Mouse (Mus musculus) limb, embryonic 11.5 days (tissue): ENCODE data around the gene Fgfr2. TPM values are rescaled to one million over a fixed set of nuclear protein-coding genes. Genes with fewer than 3 reads are reported as not detected.

Experiments used
- ATAC-seq: fragments of 200-750 bp; cut with Nextera tagmentation; 2 replicates; pipeline ENCODE4 v1.8.0; 2017; ENCODE audit warnings: low read depth; ENCODE audit not compliant: insufficient number of reproducible peaks, low FRiP score, low TSS enrichment
- DNase-seq: peaks from one replicate; pipeline ENCODE4 v3.0.0-alpha.2; 2015; ENCODE audit warnings: low spot score
- H3K27ac ChIP-seq: fragments of 300-500 bp; sonication (generic); replicated peaks from 2 replicates; pipeline ENCODE4 v1.5.1; 2014; ENCODE audit warnings: low read depth, mild to moderate bottlenecking, low read length
- H3K27me3 ChIP-seq: fragments of 300-500 bp; sonication (generic); 2 replicates; pipeline ENCODE4 v1.6.1; 2014; ENCODE audit warnings: mild to moderate bottlenecking, low read length, mixed read lengths; ENCODE audit not compliant: control insufficient read depth, insufficient read depth
- H3K36me3 ChIP-seq: fragments of 300-500 bp; sonication (generic); 2 replicates; pipeline ENCODE4 v1.6.1; 2014; ENCODE audit warnings: mild to moderate bottlenecking, low read length, moderate library complexity, mixed read lengths; ENCODE audit not compliant: control insufficient read depth, insufficient read depth
- H3K4me1 ChIP-seq: fragments of 300-500 bp; sonication (generic); 2 replicates; pipeline ENCODE4 v1.6.1; 2014; ENCODE audit warnings: low read length, mixed read lengths; ENCODE audit not compliant: control insufficient read depth, insufficient read depth
- H3K4me2 ChIP-seq: fragments of 300-500 bp; sonication (generic); 2 replicates; pipeline ENCODE4 v1.6.1; 2014; ENCODE audit warnings: low read depth, mild to moderate bottlenecking, moderate library complexity; ENCODE audit not compliant: severe bottlenecking
- H3K4me3 ChIP-seq: fragments of 300-500 bp; sonication (generic); 2 replicates; pipeline ENCODE4 v1.5.1; 2014; ENCODE audit warnings: low read depth, low read length
- H3K9ac ChIP-seq: fragments of 300-500 bp; sonication (generic); 2 replicates; pipeline ENCODE4 v1.6.1; 2014; ENCODE audit warnings: mild to moderate bottlenecking, low read length
- H3K9me3 ChIP-seq: fragments of 300-500 bp; sonication (generic); 2 replicates; pipeline ENCODE4 v1.6.1; 2016; ENCODE audit warnings: low read length; ENCODE audit not compliant: control insufficient read depth
- WGBS: fragments of 180-500 bp; shearing (Covaris S2); extraction: QIAGEN DNeasy Blood & Tissue Kit; methylation state at CpG from one replicate; pipeline ENCODE4 v1.1.7; 2014; 5-methylcytosine and 5-hydroxymethylcytosine counted together
- polyA plus RNA-seq: library from polyadenylated mRNA; unstranded; fragments of >200 nt; fragmentation: Nextera tagmentation; extraction: Ambion mirVana; gene quantifications from 2 replicates; pipeline ENCODE4 v1.2.1, GENCODE M21; 2014

Gene Fgfr2
- polyA plus RNA-seq, 1 experiment from 2014 or later, result 60.1 TPM

GRCm38 (mm10) chr7:131477140-131477539 lies 1646.0 kb downstream of the Fgfr2 start:
- Histone ChIP-seq H3K4me3 (no peak overlapping the region), H3K9me3 (no peaks in the 10 kb centered on the region), H3K36me3 (no peaks in the 10 kb centered on the region), H3K4me1 (peaks cover 2% of the 10 kb centered on the region; the same call in 1 of the 2 replicates), H3K9ac (no peak overlapping the region), H3K27ac (no peak overlapping the region), H3K4me2 (no peak overlapping the region), H3K27me3 (no peaks in the 10 kb centered on the region)
- DNase-seq (no peak), ATAC-seq (no peak)
- WGBS, result 12% methylated on average over 8 of the region's 8 CpGs

GRCm38 (mm10) chr7:131471551-131471950 lies 1651.6 kb downstream of the Fgfr2 start:
- no peaks in the 10 kb centered on the region for H3K27me3 ChIP-seq
- no peak for DNase-seq
- 89% methylated on average over 5 of the region's 5 CpGs for WGBS

GRCm38 (mm10) chr7:131469506-131469905 lies 1653.6 kb downstream of the Fgfr2 start:
- H3K9ac ChIP-seq, result no peak overlapping the region
- H3K27ac ChIP-seq, result no peak overlapping the region
- no peaks in the 10 kb centered on the region for H3K27me3 ChIP-seq
- no peak overlapping the region for H3K4me2 ChIP-seq
- DNase-seq (no peak), ATAC-seq (no peak)
- H3K9me3 ChIP-seq, result no peaks in the 10 kb centered on the region
- no peaks in the 10 kb centered on the region for H3K36me3 ChIP-seq
- no peak overlapping the region for H3K4me3 ChIP-seq
- H3K4me1 ChIP-seq, result no peaks in the 10 kb centered on the region
- 76% methylated on average over 3 of the region's 3 CpGs for WGBS

More at GRCm38 (mm10) chr7:131471551-131471950, 1651.6 kb downstream of the Fgfr2 start:
- no peaks in the 10 kb centered on the region for H3K36me3 ChIP-seq
- H3K9me3 ChIP-seq, result no peaks in the 10 kb centered on the region
- no peak overlapping the region for H3K9ac ChIP-seq
- no peak overlapping the region for H3K4me2 ChIP-seq
- H3K4me3 ChIP-seq, result no peak overlapping the region
- H3K4me1 ChIP-seq, result no peaks in the 10 kb centered on the region
- ATAC-seq, result no peak
- no peak overlapping the region for H3K27ac ChIP-seq

DNA sequence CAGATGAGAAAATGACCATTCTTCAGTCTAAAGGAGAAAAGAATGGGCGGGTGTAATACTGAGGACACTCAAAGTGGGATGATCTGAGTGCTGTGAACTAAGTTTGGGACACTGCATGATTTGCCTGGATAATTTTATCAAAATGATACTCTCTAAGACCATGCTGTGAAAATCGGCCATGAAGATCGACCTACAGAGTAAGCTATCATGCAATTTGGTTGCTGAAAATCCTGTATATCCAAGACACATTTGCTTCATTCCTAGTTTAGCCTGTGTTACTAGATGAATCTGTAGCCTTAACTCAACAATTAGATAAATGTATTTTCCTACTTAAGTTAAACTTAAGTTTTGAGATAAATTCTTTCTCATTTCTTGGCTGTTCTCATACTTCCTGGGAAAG lies 1655.8 kb downstream of the Fgfr2 start:
- no peak for ATAC-seq
- DNase-seq, result no peak
- Histone ChIP-seq H3K27ac (no peak overlapping the region), H3K36me3 (no peaks in the 10 kb centered on the region), H3K4me2 (no peak overlapping the region), H3K9me3 (no peaks in the 10 kb centered on the region), H3K9ac (no peak overlapping the region), H3K4me3 (no peak overlapping the region), H3K27me3 (no peaks in the 10 kb centered on the region), H3K4me1 (no peaks in the 10 kb centered on the region)
- 83% methylated on average over 3 of the region's 3 CpGs for WGBS

GRCm38 (mm10) chr7:131465735-131466134 lies 1657.4 kb downstream of the Fgfr2 start:
- no peak for DNase-seq
- no peak overlapping the region for H3K4me3 ChIP-seq
- no peak for ATAC-seq
- 72% methylated on average over 3 of the region's 3 CpGs for WGBS
- H3K27ac ChIP-seq, result no peak overlapping the region
- no peaks in the 10 kb centered on the region for H3K4me1 ChIP-seq
- no peak overlapping the region for H3K4me2 ChIP-seq
- H3K36me3 ChIP-seq, result no peaks in the 10 kb centered on the region
- no peaks in the 10 kb centered on the region for H3K9me3 ChIP-seq
- no peaks in the 10 kb centered on the region for H3K27me3 ChIP-seq
- no peak overlapping the region for H3K9ac ChIP-seq

GRCm38 (mm10) chr7:131465117-131465601 lies 1658.0 kb downstream of the Fgfr2 start:
- H3K4me2 ChIP-seq, result no peak overlapping the region
- no peak for ATAC-seq

DNA sequence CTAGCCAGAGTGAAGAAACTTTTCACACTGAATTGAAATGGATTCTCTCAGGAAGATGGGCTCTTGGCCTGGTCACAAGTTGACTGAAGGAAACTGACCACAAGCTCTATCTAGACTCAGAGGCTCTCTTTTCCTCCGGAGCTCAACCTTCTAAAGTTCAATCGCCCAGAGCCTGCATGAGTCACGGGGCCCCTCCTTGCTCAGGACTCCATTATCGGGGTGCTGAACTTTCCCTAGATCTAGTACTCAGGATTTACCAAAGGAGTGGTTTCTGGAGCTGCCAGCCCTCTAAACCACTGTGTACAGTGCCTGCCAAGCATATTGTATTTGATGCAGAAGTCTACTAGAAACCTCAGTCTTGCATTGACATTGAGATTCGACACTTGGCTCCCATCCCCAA lies 1666.4 kb downstream of the Fgfr2 start:
- Histone ChIP-seq H3K4me2 (no peak overlapping the region), H3K36me3 (no peaks in the 10 kb centered on the region), H3K4me1 (no peaks in the 10 kb centered on the region), H3K27me3 (no peaks in the 10 kb centered on the region), H3K9ac (no peak overlapping the region), H3K9me3 (no peaks in the 10 kb centered on the region), H3K27ac (no peak overlapping the region), H3K4me3 (no peak overlapping the region)
- no peak for ATAC-seq
- no peak for DNase-seq
- WGBS, result 88% methylated on average over 5 of the region's 5 CpGs

More at GRCm38 (mm10) chr7:131465117-131465601, 1658.0 kb downstream of the Fgfr2 start:
- H3K36me3 ChIP-seq, result no peaks in the 10 kb centered on the region
- H3K4me1 ChIP-seq, result no peaks in the 10 kb centered on the region
- H3K9ac ChIP-seq, result no peak overlapping the region
- H3K27ac ChIP-seq, result no peak overlapping the region
- H3K4me3 ChIP-seq, result no peak overlapping the region
- H3K27me3 ChIP-seq, result no peaks in the 10 kb centered on the region
- 73% methylated on average over 3 of the region's 3 CpGs for WGBS
- no peaks in the 10 kb centered on the region for H3K9me3 ChIP-seq
- no peak for DNase-seq

GRCm38 (mm10) chr7:131437051-131437450 lies 1686.1 kb downstream of the Fgfr2 start:
- H3K4me3 ChIP-seq, result no peak overlapping the region
- WGBS, result 50% methylated on average over 3 of the region's 3 CpGs

DNA sequence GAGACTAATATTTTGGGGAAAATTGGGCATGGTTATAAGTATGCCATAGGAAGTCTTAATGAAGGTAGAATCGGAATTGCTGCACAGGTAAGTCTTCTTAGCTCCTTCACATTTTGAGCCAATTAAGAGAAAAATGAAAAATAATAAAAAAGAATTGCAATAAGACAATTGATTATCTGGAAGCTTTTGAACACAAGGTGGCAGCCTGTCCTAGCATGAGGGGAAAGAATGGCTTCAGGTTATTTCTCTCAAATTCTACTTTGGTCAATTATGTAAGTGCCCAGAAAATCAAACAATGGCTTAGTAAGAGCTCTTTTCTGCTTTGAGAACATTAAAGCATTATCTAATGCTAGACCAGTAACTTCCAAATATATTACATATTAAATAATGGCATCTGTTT lies 1688.9 kb downstream of the Fgfr2 start:
- WGBS, result 84% methylated on average over 1 of the region's 1 CpGs
- no peak overlapping the region for H3K4me3 ChIP-seq
- no peak overlapping the region for H3K27ac ChIP-seq
- DNase-seq (no peak), ATAC-seq (no peak)
- H3K4me1 ChIP-seq, result no peaks in the 10 kb centered on the region
- no peak overlapping the region for H3K4me2 ChIP-seq
- H3K36me3 ChIP-seq, result no peaks in the 10 kb centered on the region
- no peaks in the 10 kb centered on the region for H3K9me3 ChIP-seq
- no peaks in the 10 kb centered on the region for H3K27me3 ChIP-seq
- no peak overlapping the region for H3K9ac ChIP-seq

More at GRCm38 (mm10) chr7:131437051-131437450, 1686.1 kb downstream of the Fgfr2 start:
- Histone ChIP-seq H3K4me2 (no peak overlapping the region), H3K9me3 (no peaks in the 10 kb centered on the region), H3K9ac (no peak overlapping the region), H3K4me1 (no peaks in the 10 kb centered on the region), H3K27ac (no peak overlapping the region), H3K27me3 (no peaks in the 10 kb centered on the region), H3K36me3 (no peaks in the 10 kb centered on the region)
- DNase-seq, result no peak
- ATAC-seq, result no peak
